Mouse (Mus musculus) MEL (cell line): ENCODE data around the gene Actl11. TPM values are rescaled to one million over a fixed set of nuclear protein-coding genes. Genes with fewer than 3 reads are reported as not detected.

ENCODE experiments used
- DNase-seq: peaks from one replicate; pipeline ENCODE4 v3.0.0; 2011; ENCODE audit warnings: low read depth, low spot score
- H3K27ac ChIP-seq: 2 replicates; pipeline ENCODE4 v1.5.1; 2012; ENCODE audit warnings: low read depth, mild to moderate bottlenecking, control low read depth, low read length, moderate library complexity; ENCODE audit not compliant: control insufficient read depth
- H3K27me3 ChIP-seq, 2 experiments: fragments of 150-350 bp in 1 of 2; sonication (generic) in 1 of 2; 2 replicates each; pipeline ENCODE4 v1.6.1; 2012; ENCODE audit warnings: low read length in 2 of 2, mild to moderate bottlenecking in 2 of 2, improper control_type of control experiment in 1 of 2, moderate library complexity in 1 of 2; ENCODE audit not compliant: insufficient read depth in 2 of 2, control insufficient read depth in 1 of 2
- H3K36me3 ChIP-seq, 2 experiments: 2 replicates each; pipeline ENCODE4 v1.6.1; 2012 to 2014; ENCODE audit warnings: low read length in 2 of 2, improper control_type of control experiment in 1 of 2, inconsistent platforms in 1 of 2, mild to moderate bottlenecking in 1 of 2; ENCODE audit not compliant: insufficient read depth in 2 of 2, control insufficient read depth in 1 of 2
- H3K4me1 ChIP-seq, 2 experiments: fragments of 150-350 bp in 1 of 2; sonication (generic) in 1 of 2; 2 replicates each; pipeline ENCODE4 v1.6.1; 2012; ENCODE audit warnings: low read length in 2 of 2, improper control_type of control experiment in 1 of 2, mild to moderate bottlenecking in 1 of 2; ENCODE audit not compliant: insufficient read depth in 2 of 2, control insufficient read depth in 1 of 2
- H3K4me3 ChIP-seq, 2 experiments: fragments of 150-350 bp in 1 of 2; sonication (generic) in 1 of 2; 2 replicates each; pipeline ENCODE4 v1.5.1; 2012; ENCODE audit warnings: low read depth in 2 of 2, low read length in 2 of 2, mild to moderate bottlenecking in 2 of 2, moderate library complexity in 2 of 2, control low read depth in 1 of 2, improper control_type of control experiment in 1 of 2; ENCODE audit not compliant: control insufficient read depth in 1 of 2, insufficient read depth in 1 of 2
- H3K79me2 ChIP-seq: 2 replicates; pipeline ENCODE4 v1.6.1; 2012; ENCODE audit warnings: mild to moderate bottlenecking, low read length, moderate library complexity; ENCODE audit not compliant: control insufficient read depth, poor library complexity, insufficient read depth
- H3K9ac ChIP-seq: 2 replicates; pipeline ENCODE4 v1.6.1; 2012; ENCODE audit warnings: low read depth, mild to moderate bottlenecking, control low read depth, low read length, moderate library complexity; ENCODE audit not compliant: control insufficient read depth, poor library complexity, severe bottlenecking
- H3K9me3 ChIP-seq: fragments of 150-350 bp; sonication (generic); replicated peaks from 2 replicates; pipeline ENCODE4 v1.6.1; 2012; ENCODE audit warnings: mild to moderate bottlenecking, low read length, improper control_type of control experiment, moderate library complexity; ENCODE audit not compliant: insufficient read depth
- CHD2 ChIP-seq: IDR thresholded peaks from 2 replicates; pipeline ENCODE4 v1.6.1; 2011; ENCODE audit warnings: low read length, improper control_type of control experiment
- ELF1 ChIP-seq: IDR thresholded peaks from 2 replicates; pipeline ENCODE4 v1.6.1; 2014; ENCODE audit warnings: low read depth, mild to moderate bottlenecking, inconsistent platforms, low read length, improper control_type of control experiment, moderate library complexity
- EP300 ChIP-seq, 2 experiments: IDR thresholded peaks; 2 replicates each; pipeline ENCODE4 v1.6.1; 2011; ENCODE audit warnings: improper control_type of control experiment in 2 of 2, low read length in 2 of 2, low read depth in 1 of 2, mild to moderate bottlenecking in 1 of 2
- GABPA ChIP-seq: IDR thresholded peaks from 2 replicates; pipeline ENCODE4 v1.6.1; 2012; ENCODE audit warnings: low read depth, mild to moderate bottlenecking, inconsistent platforms, low read length, improper control_type of control experiment, moderate library complexity
- JUND ChIP-seq: IDR thresholded peaks from 2 replicates; pipeline ENCODE4 v1.6.1; 2011; ENCODE audit warnings: low read depth, mild to moderate bottlenecking, improper control_type of control experiment, low read length
- MAFK ChIP-seq: IDR thresholded peaks from 2 replicates; pipeline ENCODE4 v1.6.1; 2011; ENCODE audit warnings: low read depth, mild to moderate bottlenecking, low read length, improper control_type of control experiment, borderline replicate concordance
- NELFE ChIP-seq: IDR thresholded peaks from 2 replicates; pipeline ENCODE4 v1.6.1; 2011; ENCODE audit warnings: low read depth, low read length, improper control_type of control experiment
- POLR2A ChIP-seq, 2 experiments: IDR thresholded peaks; 2 replicates each; pipeline ENCODE4 v1.6.1; 2011 to 2012; ENCODE audit warnings: low read length in 2 of 2, mild to moderate bottlenecking in 2 of 2, control low read depth in 1 of 2, improper control_type of control experiment in 1 of 2, low read depth in 1 of 2, moderate library complexity in 1 of 2; ENCODE audit not compliant: control insufficient read depth in 1 of 2, insufficient read depth in 1 of 2, poor library complexity in 1 of 2
- POLR2AphosphoS5 ChIP-seq: IDR thresholded peaks from 2 replicates; pipeline ENCODE4 v1.6.1; 2012; ENCODE audit warnings: low read depth, borderline replicate concordance, mild to moderate bottlenecking, inconsistent platforms, low read length, moderate library complexity, mixed read lengths
- RCOR1 ChIP-seq: IDR thresholded peaks from 2 replicates; pipeline ENCODE4 v1.6.1; 2012; ENCODE audit warnings: low read depth, mild to moderate bottlenecking, inconsistent platforms, low read length, improper control_type of control experiment
- SMC3 ChIP-seq: IDR thresholded peaks from 2 replicates; pipeline ENCODE4 v1.6.1; 2011; ENCODE audit warnings: low read depth, low read length, improper control_type of control experiment
- USF2 ChIP-seq, 2 experiments: IDR thresholded peaks; 2 replicates each; pipeline ENCODE4 v1.6.1; 2011 to 2012; ENCODE audit warnings: improper control_type of control experiment in 2 of 2, low read length in 2 of 2, borderline replicate concordance in 1 of 2, inconsistent platforms in 1 of 2, low read depth in 1 of 2, mild to moderate bottlenecking in 1 of 2; ENCODE audit not compliant: insufficient read depth in 1 of 2
- ZMIZ1 ChIP-seq: IDR thresholded peaks from 2 replicates; pipeline ENCODE4 v1.6.1; 2012; ENCODE audit warnings: low read depth, mild to moderate bottlenecking, inconsistent platforms, low read length, improper control_type of control experiment, moderate library complexity
- polyA plus RNA-seq, 2 experiments: library from polyadenylated mRNA; stranded (reverse) in 1 of 2; unstranded in 1 of 2; fragments of >175 nt in 1 of 2; fragments of >200 nt in 1 of 2; gene quantifications; 2 replicates each; pipeline versions ENCODE4 v1.2.1 to v1.2.4; 2012; ENCODE audit warnings: low replicate concordance in 2 of 2, low read depth in 1 of 2; ENCODE audit not compliant: insufficient read length in 2 of 2, insufficient read depth in 1 of 2, missing spikeins in 1 of 2
- total RNA-seq: library from RNA; depleted of rRNA; stranded (reverse); fragments of 300-350 nt; gene quantifications from 2 replicates; pipeline ENCODE4 v1.2.3, GENCODE M21; 2012

Actl11 gene
- total and polyA plus RNA-seq, 3 experiments: not detected

DNA sequence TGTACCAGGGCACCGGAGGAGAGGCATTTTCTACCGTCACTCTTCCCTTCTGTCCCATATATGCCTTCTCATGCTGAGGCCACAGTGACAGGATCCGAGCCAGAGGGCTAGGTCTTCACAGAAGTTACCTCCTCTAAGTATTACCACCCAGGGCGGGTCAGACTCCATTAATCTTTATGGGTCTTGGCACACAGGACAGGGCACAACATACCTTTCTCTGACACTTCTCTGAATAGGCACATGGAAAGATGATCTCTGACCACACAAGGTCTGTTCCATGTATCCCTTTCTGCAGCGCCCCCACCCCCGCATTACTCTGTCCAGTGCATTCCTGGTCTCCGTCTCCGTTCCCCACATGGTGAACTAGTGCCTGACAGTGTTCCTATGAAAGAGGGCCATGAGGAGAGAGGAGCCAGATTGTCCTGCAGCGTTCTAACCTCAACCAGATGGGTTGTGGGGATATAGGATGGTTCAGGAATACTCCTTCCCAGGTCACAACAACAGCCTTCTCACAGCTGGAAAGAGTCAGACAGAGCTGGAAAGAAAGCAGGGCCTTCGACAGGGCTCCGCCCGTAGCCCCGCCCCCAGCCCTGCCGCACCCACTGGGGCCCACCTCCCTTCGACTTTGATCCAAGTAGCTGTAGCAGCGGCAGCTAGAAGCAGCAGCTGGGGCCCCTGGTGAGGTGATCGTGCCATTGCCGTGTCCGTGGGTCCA is 21.9 kb upstream of the Actl11 start, which contains the start of gene Mst1r:
Mst1r (plus strand) TSS at position 622 of the 715 bp plus-strand sequence.
- peak; percentile 82 for DNase-seq
- Histone ChIP-seq H3K79me2 (no peaks in the 10 kb centered on the region; the same call in 1 of the 2 replicates), H3K27me3 (no peaks in the 10 kb centered on the region), H3K4me3 (peak within 1 kb of the TSS; percentile 35 to 50; a peak in 3 of 4 replicates), H3K9ac (peak within 1 kb of the TSS; percentile 49), H3K9me3 (no peaks in the 10 kb centered on the region), H3K27ac (peak within 1 kb of the TSS; percentile 95), H3K36me3 (peaks cover 0 to 29% of the 10 kb centered on the region in 2 experiments; a peak in 2 of 4 replicates), H3K4me1 (peaks cover 5 to 38% of the 10 kb centered on the region in 2 experiments)
- TF ChIP-seq SMC3: no peak
- peak; percentile 45 for TF ChIP-seq NELFE
- TF ChIP-seq POLR2A (IDR thresholded peaks at IDR 0.05; ENCODE audit: control insufficient read depth in 1 of 2, insufficient read depth in 1 of 2, low read depth in 1 of 2, low read length in 2 of 2, poor library complexity in 1 of 2): peak in 1 of 2 experiments; percentile 45; a peak in 1 of 4 replicates

DNA sequence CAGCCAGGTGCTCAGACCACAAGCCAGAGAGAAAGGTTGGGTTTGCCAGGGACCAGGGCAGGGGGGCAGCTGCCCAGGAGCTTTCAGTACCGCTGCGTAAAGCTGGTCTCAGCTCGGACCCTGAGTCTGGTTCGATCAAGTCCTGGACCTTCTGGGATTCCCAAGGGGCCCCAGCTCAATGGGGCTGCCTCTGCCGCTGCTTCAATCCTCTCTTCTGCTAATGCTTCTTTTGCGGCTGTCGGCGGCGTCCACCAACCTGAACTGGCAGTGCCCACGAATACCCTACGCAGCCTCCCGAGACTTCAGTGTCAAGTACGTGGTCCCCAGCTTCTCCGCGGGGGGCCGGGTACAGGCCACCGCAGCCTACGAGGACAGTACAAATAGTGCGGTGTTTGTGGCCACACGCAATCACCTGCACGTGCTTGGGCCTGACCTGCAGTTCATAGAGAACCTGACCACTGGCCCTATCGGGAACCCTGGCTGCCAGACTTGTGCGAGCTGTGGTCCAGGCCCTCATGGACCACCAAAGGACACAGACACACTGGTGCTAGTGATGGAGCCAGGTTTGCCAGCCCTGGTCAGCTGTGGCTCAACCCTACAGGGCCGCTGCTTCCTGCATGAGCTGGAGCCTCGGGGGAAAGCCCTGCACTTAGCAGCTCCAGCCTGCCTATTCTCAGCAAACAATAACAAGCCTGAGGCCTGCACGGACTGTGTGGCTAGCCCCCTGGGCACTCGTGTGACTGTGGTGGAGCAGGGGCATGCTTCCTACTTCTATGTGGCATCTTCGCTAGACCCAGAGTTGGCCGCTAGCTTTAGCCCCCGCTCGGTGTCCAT is 21.1 kb upstream of the Actl11 start:
- Histone ChIP-seq H3K4me3 (peak overlapping the region; percentile 35 to 50; a peak in 2 of 4 replicates), H3K36me3 (peaks cover 0 to 29% of the 10 kb centered on the region in 2 experiments; a peak in 2 of 4 replicates), H3K9me3 (no peaks in the 10 kb centered on the region), H3K79me2 (no peaks in the 10 kb centered on the region; the same call in 1 of the 2 replicates), H3K27ac (peak overlapping the region; percentile 95; the same call in 1 of the 2 replicates), H3K4me1 (peaks cover 5 to 38% of the 10 kb centered on the region in 2 experiments), H3K27me3 (no peaks in the 10 kb centered on the region), H3K9ac (peak overlapping the region; percentile 49)
- no peak for TF ChIP-seq ELF1
- TF ChIP-seq JUND: no peak
- TF ChIP-seq MAFK: no peak
- TF ChIP-seq CHD2: no peak
- TF ChIP-seq ZMIZ1: no peak
- no peak for TF ChIP-seq EP300 (IDR thresholded peaks at IDR 0.05; ENCODE audit: low read depth in 1 of 2, low read length in 2 of 2)
- TF ChIP-seq RCOR1: no peak
- no peak for TF ChIP-seq GABPA
- no peak for TF ChIP-seq USF2 (IDR thresholded peaks at IDR 0.05; ENCODE audit: borderline replicate concordance in 1 of 2, insufficient read depth in 1 of 2, low read depth in 1 of 2, low read length in 2 of 2)
- no peak for TF ChIP-seq POLR2AphosphoS5
- no peak for DNase-seq
